Mouse (Mus musculus) c-Kit-negative CD71-positive TER-119-positive erythroid progenitor cells, embryonic 14.5 days (primary cell): ENCODE measurements around the gene Btnl10.
A peak's percentile ranks its signal among the peaks of the same experiment; 100 is the strongest.
"Not testable (repeated sequence)": the region's sequence is repeated elsewhere in the genome, so short reads cannot be mapped to it uniquely, and the experiment has no call there.

ENCODE experiments used
- DNase-seq: peaks from one replicate; pipeline ENCODE4 v3.0.0-alpha.2; 2013; ENCODE audit warnings: low read depth, low spot score

Gene Btnl10

GRCm38 (mm10) chr11:58930254-58930653 lies 12.5 kb downstream of the Btnl10 start:
- no peak for DNase-seq

GRCm38 (mm10) chr11:58931576-58931975 lies 13.9 kb downstream of the Btnl10 start:
- no peak for DNase-seq

GRCm38 (mm10) chr11:58937909-58938308 lies 20.2 kb downstream of the Btnl10 start:
- DNase-seq = no peak

GRCm38 (mm10) chr11:58938322-58939087 lies 20.8 kb downstream of the Btnl10 start, which contains the start of gene Rnf187:
Rnf187 (minus strand) TSS chr11:58938916.
- DNase-seq = peak; percentile 70

- no peak for DNase-seq
Measured at GRCm38 (mm10) chr11:58939088-58939439, 21.4 kb downstream of the Btnl10 start.

GRCm38 (mm10) chr11:58944136-58944535 lies 26.4 kb downstream of the Btnl10 start:
- no peak for DNase-seq

- no peak for DNase-seq
Measured at GRCm38 (mm10) chr11:58947306-58947705, 29.6 kb downstream of the Btnl10 start.

GRCm38 (mm10) chr11:58947798-58948528 lies 30.3 kb downstream of the Btnl10 start:
- DNase-seq = no peak

GRCm38 (mm10) chr11:58948542-58949479 lies 31.1 kb downstream of the Btnl10 start, which contains the start of gene Hist3h2ba:
Hist3h2ba (plus strand) TSS chr11:58948920.
- no peak for DNase-seq

- no peak for DNase-seq
Measured at GRCm38 (mm10) chr11:58949480-58950431, 32.0 kb downstream of the Btnl10 start.

GRCm38 (mm10) chr11:58951210-58951609 lies 33.5 kb downstream of the Btnl10 start:
- no peak for DNase-seq

GRCm38 (mm10) chr11:58953351-58954169 lies 35.9 kb downstream of the Btnl10 start:
- no peak for DNase-seq

- DNase-seq = not testable (repeated sequence)
Measured at GRCm38 (mm10) chr11:58954170-58954419, 36.4 kb downstream of the Btnl10 start.

- DNase-seq = peak; percentile 93
Measured at GRCm38 (mm10) chr11:58954420-58955142, 36.9 kb downstream of the Btnl10 start, which contains the start of the genes Hist3h2a and Trim17. Hist3h2a (plus strand) TSS chr11:58954685. Trim17 (plus strand) TSS chr11:58954685.

GRCm38 (mm10) chr11:58955143-58955867 lies 37.6 kb downstream of the Btnl10 start:
- DNase-seq = no peak

- no peak for DNase-seq
Measured at GRCm38 (mm10) chr11:58955868-58956257, 38.2 kb downstream of the Btnl10 start.

GRCm38 (mm10) chr11:58957226-58957914 lies 39.7 kb downstream of the Btnl10 start:
- no peak for DNase-seq

GRCm38 (mm10) chr11:58958536-58958935 lies 40.8 kb downstream of the Btnl10 start:
- DNase-seq = no peak
